Mouse (Mus musculus) adrenal gland, adult 18-20 months (tissue): Measurements from ENCODE around the gene Prr5l. TPM values are rescaled to one million over a fixed set of nuclear protein-coding genes. Genes with fewer than 3 reads are reported as not detected.

ENCODE experiments used
- DNase-seq, 2 experiments: peaks; one replicate each; pipeline ENCODE4 v3.0.0; 2021 to 2022; ENCODE audit warnings: low spot score in 2 of 2
- long read RNA-seq, 2 experiments: library from polyadenylated mRNA; stranded (forward); transcript quantifications; one replicate each; pipeline ENCODE4 v2.0.0; 2021
- total RNA-seq, 2 experiments: library from RNA; stranded (reverse); gene quantifications; 1 replicate in 1 of 2; 2 replicates in 1 of 2; pipeline ENCODE4 v1.2.3; 2021

The Prr5l gene
- total RNA-seq: 1 to 10 TPM; 3.9 to 5.6 TPM
- long read RNA-seq, experiment 1, full-length matches to known transcripts: 2 of 2 reads
- long read RNA-seq, experiment 1, partial matches to known transcripts: 0 of 2 reads
- long read RNA-seq, experiment 1, other reads (novel, unspliced or antisense): 0 of 2 reads
- long read RNA-seq, experiment 2, full-length matches to known transcripts: 5 of 8 reads
- long read RNA-seq, experiment 2, partial matches to known transcripts: 0 of 8 reads
- long read RNA-seq, experiment 2, other reads (novel, unspliced or antisense): 3 of 8 reads

DNA sequence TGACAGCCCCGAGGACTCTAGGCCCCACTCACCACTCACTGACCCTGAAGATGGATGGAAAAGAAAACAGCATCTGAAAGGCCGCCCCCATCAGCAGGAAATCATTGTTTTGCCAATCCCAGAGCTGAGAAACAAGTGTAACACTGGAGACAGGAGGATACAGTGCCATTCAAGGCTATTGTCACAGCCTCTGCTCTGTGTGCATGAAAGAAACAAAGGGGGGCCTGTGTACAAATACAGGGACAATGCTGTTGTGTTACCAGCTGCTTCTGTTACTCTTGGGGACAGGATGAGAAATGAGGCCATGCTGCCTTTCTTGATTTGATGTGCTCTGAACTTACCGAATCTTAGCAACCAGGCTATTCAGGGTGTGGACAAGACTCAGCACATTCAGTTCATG lies at the start of gene Prr5l:
TSS of gene Prr5l (minus strand) at position 30 of the 400 bp plus-strand sequence.
- DNase-seq: no peak

DNA sequence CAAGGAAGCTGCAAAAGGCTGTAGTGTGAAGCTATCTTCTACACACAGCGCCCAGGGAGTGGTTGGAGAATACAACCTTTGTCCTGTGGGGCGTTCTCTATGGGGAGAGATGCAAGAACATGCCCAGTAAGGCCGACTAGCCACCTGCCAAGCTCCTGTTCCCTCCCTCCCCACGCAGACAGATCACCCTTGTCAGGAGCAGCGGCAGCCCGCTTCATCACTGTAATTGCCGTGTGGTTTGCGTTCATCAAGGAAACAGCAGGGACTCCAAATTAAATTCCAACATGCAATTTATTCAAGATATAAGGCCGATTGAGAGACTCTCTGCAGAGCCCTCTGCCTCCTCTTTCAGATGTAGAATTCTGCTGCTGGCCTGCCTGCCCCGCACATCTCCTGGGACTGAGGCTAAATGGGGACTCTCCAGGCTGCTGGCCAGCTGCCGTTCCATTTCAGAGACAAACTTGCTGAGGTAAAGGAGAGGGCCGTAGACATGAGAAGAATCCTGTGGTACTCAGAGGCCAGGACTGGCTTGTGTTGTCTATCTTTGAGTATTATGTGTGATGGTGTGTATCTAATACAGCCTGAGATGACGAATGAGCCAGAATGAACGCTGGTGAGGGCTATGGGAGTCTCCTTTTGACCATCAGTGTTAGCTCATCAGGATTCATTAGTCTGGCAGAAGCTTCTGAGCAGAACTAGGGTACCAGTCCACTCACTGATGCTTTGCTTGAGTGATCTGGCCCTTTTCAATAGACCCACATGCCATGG lies 49.5 kb upstream of the Prr5l start:
- DNase-seq: no peak

DNA sequence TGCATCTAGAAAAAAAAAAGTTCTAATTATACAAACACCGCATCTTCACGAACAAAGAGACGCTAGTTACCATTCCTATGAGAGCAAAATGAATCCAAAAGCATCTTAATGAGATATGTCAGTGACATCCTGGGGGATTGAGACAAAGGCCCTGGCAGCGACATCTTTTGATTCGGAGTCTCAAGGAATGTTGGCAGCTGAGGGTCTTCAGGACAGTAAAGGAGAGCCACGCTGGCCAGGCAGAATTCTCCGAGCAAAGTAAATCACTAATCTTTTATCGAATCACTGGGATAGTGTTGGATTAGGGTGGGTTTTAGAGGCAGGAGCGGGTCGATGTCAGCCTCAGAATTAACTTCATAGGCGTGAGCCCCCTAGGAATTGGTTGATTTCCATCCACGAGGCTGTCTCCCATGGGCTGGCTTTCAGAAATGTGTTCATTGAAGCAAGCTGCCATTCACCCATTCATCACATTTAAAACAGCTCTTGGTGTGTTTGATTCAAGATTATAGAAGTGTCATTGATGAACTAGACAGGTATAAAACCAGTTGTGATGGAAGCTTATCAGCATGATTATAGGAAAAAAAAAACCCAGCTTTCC lies 42.9 kb upstream of the Prr5l start:
- DNase-seq: no peak

DNA sequence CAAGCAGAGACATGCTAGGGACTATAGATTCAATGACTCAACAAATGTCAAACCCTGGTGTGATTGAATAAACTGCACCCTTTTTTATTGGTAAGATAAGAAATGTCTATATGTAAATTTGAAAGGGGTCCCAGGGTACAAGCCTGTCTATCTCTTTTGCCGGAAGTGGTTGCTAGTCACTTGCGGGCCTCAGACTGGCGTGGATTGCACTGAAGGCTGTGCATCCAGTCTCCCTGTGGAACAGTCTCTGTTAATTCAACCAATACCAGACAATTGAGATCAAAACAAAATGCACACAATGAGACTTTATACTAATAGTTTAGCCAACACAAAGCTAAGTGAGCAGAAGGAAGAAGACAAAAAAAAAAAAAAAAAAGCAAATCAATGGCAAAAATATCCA lies 42.4 kb upstream of the Prr5l start:
- no peak for DNase-seq

DNA sequence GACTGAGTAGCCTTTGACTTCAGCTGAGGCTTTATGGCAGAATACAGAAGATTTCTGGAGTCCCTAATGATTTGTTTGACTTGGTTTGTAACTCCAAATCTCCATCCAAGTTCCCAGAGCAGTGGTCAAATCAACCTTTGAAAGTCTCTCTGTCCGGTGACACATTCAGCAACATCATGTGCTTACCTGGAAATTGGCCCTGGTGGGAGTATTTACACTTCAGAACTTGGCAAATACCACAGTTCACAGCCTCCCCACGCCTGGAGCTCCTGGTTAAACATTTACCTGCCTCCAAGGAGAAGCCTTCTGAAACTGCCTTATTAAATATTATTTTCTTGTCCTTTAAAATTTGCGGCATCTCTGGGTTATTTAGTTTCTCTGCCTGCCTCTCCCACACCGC lies 40.4 kb upstream of the Prr5l start:
- no peak for DNase-seq

DNA sequence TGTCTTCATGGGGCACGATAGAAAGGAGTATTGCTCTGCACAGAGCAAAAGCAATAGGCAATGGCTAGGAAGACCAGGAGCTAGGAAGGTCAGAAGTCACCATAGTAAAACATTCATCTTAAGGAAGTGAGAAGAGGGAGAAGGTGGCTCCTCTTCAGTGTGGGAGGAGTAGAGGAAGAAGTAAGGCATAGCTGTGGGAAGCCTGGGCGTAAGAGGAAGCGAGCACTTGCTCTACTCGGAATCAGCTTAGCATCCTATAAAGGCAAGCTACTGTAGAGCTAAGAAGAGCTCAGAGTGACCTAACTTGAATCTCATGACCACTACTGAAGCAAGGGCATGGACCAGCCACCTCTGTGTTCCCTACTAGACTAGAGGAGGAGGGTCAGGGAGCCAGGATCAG lies 39.5 kb upstream of the Prr5l start:
- DNase-seq: no peak

DNA sequence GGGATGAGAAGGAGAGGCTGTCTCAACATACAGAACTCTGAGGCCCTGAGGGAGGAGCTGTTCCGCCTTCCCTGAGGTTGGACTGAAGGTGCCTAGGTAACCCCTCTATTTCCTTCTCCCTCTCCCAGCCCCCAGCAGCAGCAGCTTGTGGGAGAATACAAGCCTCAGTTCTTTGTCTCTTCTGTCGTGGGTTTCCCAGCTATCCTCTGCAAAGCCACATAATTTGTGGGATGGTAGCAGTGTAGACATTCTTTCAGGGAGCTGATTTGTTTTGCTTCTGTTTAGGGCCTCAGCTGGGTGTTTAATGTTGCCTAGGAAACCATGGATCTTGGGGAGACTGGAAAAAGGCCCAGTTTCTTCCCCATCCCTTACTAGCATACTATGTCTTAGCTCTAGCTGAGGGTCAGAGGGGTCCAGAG lies 37.3 kb upstream of the Prr5l start:
- DNase-seq: peak in 1 of 2 experiments; percentile 0

DNA sequence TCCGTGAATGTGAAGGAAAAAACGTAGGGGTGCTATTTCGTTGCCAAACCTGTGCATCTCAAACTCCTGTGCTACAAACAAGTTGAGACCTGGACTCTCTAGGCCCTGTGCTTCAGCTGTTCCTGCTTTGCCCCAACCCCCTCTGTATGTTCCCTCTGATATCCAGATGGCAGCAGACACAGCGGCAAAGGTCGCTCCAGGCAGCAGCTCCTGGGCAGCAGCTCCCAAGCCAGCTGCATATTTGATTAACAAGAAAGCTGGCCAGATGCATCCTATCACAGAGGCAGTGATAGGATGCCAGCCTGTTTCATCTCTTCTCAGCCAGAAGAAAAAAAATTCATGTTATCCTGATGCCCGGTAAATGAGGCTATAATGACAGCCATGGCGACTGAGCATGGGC lies 35.7 kb upstream of the Prr5l start:
- no peak for DNase-seq

DNA sequence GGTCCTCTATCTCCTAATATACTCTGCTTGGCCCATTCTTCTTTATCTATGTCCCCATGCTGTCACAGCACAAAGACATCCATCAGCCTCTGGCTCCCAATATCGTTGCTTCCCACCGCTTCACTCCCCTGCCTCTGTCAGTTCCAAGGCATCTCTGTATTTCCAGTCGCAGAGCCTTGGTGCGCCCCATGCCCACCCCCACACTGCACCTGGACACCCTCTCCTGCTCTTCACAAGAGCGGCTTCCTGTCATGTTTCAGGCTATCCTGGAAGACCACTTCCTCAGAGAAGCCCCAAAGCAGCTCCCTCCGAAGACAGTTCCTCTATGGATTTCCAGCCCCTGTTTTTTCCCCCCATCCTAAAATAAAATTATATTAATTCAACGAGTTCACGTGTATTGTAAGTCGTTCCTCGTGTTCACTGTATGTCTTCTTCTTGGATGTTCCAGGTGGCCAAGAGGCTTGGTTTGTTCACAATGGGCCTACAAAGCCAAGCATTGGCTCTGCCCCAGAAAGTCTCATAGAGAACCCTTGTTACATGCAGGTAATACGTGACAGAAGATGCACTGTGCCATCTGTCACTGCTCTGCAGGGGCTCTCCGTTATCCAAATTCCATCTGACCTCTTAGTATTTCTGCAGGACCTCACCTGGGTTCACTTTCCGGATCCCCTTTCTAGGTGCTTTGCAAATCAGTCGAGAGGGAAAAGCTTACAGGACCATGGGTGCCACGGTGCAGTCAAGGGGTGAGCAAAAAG lies 26.7 kb upstream of the Prr5l start:
- DNase-seq: no peak

DNA sequence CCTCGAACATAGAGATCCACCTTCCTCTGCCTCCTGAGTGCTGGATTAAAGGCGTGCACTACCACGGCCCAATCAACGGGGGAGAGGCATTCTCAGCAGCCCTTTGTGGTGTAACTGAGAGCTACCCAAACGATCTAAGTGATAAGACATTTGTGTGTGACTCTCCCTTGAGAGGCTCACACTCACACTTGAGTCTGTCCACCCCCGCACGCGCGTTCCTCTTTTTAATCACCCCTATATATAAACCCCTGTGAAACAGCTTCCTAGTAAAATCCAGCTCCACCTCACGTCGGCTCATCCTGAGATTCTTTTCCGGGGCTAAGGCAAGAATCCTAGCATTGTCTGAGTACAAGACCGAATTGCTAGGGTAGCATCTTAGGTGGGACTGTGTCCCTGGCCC lies 25.9 kb upstream of the Prr5l start:
- DNase-seq: no peak

DNA sequence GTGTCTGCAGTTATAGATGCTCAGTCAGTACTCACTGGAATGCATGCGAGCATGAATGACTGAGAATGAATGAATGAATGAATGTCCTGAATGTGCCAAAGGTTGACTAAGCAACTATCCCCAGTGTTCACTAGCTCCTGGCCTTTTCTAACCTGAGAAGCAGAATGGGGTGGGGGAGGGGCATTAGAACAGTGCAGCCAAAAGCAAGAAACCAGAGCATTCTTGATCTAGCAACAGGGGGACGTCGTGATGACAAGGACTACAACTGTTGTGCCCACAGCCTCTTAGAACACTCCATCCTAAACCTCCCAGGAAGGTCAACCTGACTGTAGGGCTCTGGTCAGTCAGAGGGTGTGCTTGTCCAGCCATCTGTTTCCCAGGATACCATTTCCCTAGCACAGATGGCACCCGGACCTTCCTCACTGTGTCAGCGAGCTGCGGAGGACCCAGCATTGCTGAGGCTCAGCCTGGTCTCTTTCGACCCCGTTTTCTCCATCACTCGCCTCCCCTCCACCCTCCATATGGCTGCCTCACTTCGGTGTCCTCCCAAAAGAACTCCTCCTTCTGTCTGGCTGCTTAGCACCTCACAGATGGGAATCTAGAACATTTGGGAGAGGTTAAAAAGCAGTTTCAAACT lies 24.7 kb upstream of the Prr5l start:
- DNase-seq: no peak

DNA sequence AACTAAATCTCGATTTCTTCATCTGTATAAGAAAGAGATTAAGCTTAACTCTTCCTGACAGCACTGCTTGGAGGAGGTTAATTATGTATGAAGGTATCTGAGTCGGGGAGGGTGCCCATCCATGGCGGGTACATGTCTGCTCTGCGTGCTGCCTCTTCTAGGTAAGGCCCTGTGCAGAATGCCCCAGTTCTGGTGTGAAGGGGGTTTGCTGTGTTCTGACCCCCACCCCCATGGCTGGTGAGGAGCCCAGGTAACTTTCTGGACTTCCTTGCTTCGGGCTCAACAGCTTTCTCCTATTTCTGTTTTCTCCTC lies 23.5 kb upstream of the Prr5l start:
- DNase-seq: no peak

DNA sequence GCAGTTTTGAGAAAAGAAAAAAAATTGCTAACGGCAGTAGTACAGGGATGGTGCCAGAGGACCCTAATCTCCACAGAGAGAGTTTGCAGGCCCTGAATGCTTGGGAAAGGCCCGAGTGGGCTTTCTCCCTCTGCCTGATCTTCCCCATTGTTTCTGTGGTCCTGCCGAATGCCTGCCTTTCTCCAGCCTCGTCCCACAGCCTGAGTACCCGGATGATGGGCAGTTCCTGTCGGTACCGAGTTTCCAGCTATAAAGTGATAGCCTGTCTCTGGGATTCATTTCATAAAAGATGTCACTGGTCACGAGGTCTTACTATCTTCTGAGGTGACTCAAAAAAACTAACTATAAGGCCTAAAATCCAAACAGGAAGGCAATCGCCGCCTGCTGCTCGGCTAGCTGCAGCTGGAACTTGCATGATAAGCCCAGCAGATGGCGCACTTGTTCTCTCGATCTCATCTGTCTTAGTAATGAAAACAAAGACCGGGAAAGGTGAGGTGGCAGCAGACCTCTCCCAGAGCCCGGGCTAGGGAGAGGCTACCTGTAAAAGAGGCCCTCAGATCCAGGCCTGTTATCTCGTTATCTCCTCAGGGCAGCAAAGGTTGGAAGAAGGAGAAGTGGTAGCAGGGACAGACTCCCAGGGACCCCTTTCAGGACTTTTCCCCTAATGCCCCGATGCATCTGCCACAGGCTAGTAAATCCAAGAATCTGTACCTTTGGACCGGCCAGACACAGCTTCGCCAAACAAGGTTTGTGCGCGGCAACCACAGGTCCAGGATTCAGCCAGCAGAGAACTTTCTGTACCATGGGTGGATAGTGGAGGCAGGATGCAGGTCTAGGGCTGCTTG lies 22.9 kb upstream of the Prr5l start:
- DNase-seq: peak; percentile 71 to 72

DNA sequence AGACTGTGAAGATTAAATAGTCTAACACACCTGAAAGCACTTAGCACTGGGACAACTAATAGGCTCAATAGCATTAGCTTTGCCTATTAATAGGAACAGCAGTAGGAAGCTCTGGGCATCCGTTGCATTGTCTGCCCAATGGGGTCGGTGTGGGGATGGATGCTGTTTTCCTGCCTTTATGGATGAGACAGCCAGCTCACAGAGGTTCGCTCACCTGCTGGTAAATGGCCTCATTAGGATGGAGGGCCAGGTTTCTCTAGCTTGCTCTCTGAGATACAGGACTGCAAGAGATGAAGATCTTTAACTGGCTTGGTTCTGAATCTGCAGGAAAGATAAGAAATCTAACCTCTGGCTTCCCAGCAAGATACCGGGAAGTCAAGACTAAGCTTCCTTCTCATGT lies 19.4 kb upstream of the Prr5l start:
- no peak for DNase-seq

DNA sequence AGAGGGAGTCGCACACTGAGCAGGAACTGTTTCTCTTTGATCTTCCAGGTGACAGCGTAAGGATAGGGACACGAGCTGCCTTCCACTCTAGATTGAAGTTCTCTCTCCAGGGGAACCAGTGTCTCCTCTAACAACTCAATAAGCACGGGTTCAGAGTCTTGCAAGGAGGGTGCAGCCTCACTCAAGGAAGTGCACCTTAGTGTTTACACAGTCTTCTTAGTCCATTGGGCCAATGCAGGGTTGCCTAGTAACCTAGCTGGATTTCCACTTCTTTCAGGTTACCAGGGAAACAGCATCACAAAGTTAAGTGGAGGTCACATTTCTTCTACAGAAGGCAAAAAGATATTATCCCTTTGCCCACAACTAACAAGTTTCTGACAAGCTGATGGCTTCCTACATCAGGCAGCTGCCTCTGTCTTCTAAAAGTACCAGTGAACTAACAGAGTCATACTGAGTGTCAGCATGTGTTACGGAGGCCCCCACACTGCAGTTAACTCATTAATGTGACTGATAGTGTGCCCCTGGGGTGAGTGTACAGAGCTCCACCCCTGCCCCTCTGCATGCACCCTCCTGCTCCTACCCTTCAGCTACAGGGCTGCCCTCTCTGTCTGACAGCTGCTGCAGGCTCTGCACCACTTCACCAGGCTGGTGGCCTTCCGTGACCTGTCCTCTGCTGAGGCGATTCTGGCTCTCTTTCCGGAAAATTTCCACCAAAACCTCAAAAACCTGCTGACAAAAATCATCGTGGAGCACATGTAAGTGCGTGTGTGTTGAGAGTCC lies 13.8 kb upstream of the Prr5l start:
- DNase-seq: no peak

DNA sequence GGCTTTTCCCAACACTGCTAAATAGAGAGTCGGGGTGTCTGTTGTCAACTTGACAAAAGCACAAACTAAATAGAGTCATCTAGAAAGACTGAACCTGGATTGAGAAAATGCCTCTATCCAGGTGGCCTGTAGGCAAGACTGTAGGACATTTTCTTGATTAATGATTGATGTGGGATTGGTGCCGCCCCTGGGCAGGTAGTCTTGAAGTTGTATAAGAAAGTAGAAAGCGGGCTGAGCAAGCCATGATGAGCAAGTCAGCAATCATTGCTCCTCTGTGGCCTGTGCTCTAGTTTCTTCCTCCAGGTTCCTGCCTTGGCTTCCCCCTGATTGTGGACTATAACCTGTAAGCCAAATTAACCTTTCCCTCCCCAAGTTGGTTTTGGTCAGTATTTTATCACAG lies 11.3 kb upstream of the Prr5l start:
- no peak for DNase-seq

DNA sequence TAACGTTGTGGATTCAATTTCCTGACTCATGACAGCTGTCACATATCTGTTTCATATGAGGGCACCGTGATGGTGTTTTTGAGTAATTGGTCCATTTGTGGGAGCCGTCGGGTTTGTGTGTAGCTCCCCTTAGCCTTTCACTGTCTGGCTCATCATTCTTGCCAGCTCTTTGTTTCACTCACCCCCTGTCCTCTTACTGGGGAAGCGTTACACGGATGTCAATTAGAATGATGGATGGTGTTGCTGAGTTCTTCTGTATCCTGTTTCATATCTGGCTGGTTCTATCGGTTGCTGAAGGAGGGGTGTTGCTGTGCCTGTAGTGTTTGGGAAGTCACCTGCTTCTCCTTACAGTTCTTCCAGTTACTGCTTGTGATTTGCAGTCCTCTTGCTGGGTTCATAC lies 8.3 kb upstream of the Prr5l start:
- DNase-seq: no peak

DNA sequence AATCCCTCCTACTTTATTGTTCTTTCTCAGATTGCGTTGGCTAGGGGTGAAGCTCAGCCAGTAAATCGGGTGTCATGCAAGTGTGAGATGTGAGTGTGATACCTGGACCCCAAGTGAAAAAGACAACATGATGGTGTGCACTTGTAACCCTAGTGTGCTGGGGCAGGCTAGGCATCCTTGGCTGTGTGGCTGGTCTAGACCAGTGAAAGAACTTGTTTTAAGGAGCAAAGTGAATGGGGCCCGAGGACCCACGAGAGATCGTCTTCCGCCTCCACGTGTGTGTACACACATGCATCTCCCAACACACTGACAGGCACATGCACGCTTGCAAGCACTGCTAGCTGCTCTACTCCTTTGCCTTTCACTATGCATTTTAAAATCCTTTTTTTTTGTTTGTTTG lies 6.1 kb upstream of the Prr5l start:
- no peak for DNase-seq

DNA sequence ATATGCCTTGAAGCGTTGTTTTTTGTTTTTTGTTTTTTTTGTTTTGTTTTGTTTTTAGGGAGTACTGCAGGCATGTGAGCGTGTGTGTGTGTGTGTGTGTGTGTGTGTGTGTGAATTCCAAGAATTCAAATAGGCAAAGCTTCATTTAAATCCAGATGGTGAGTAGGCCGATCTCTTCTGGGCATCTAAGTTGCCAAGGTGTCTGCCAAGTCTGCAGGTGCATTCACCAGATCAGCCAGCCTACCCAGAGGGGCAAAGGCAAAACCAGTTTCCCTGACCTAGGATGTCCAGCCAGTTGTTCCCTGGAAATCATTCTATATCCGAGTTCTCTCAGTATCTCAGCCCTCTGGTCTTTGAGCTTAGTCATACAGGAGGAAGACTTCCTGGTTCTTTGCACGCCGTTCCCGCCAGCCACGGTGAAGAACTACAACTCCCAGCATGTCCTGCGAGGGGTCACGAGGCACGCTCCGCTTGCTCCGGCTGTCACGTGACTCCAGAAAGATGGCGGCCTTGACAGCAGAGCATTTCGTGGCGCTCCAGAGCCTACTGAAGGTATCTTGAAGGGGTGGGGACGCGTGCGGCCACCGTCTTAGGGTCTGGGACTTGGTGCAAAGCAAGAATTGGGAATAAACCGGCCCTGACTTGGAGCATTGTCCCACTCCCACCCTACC lies 3.1 kb upstream of the Prr5l start, which contains the start of gene Commd9:
TSS of gene Commd9 (plus strand) at position 480 of the 671 bp plus-strand sequence.
- peak; percentile 85 to 89 for DNase-seq
